11 mouse cellular contexts compared by ENCODE assay signal in the genomic region with DNA sequence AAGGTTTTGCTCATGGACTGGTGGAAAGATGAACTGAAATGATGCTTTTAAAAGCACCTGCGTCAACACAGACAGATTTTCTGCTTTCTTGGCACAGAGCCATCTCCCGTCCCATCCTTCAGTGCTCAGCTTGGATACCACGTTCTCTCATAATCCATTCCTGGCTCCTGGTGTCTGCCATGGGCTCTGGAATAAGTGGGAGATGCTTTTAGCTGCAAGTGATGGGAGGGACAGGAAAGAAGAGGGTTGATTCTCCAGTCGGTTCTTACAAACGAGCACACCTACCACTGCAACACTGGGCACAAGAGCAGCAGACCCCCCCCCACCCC. TPM values are rescaled to one million over a fixed set of nuclear protein-coding genes. Genes with fewer than 3 reads are reported as not detected.
DNase-seq lines count a peak whose midpoint lies in the region; ATAC-seq and TF ChIP-seq lines count a peak whose summit lies in the region.
"Had no signal": no experiment of that assay in that cellular context is flagged by ENCODE, and none has a peak within 500 bp of the region (broad histone marks: within the 10 kb centered on the region; RNA-seq: fewer than 3 reads in every experiment).

No protein-coding gene starts in this region.

- H3K4me3 ChIP-seq in forebrain, embryonic 13.5 days, result no peak overlapping the region
- H3K4me3 ChIP-seq in forebrain, embryonic 10.5 days, result no peak overlapping the region
- H3K4me3 ChIP-seq in lung, embryonic 14.5 days (ENCODE audit: low read depth, low read length), result no peak overlapping the region
- no peak overlapping the region for H3K4me3 ChIP-seq in lung, adult 2 months (replicated peaks; ENCODE audit: extremely low read depth, low read depth, low read length)
- H3K4me3 ChIP-seq in forebrain, embryonic 14.5 days (ENCODE audit: low read depth, low read length), result no peak overlapping the region
- H3K4me3 ChIP-seq in intestine, postnatal 0 days (ENCODE audit: low read depth, low read length), result no peak overlapping the region
- H3K4me3 ChIP-seq: intestine, embryonic 15.5 days; limb, embryonic 12.5 days had no signal

- peaks cover 16% of the 10 kb centered on the region for H3K4me1 ChIP-seq in forebrain, embryonic 13.5 days
- H3K4me1 ChIP-seq in forebrain, embryonic 10.5 days, result no peaks in the 10 kb centered on the region
- H3K4me1 ChIP-seq in lung, embryonic 14.5 days (ENCODE audit: insufficient read depth), result no peaks in the 10 kb centered on the region
- no peaks in the 10 kb centered on the region for H3K4me1 ChIP-seq in lung, adult 2 months (ENCODE audit: control insufficient read depth, insufficient read depth, low read length)
- H3K4me1 ChIP-seq in forebrain, embryonic 14.5 days (ENCODE audit: control insufficient read depth, insufficient read depth, low read length), result peaks cover 14% of the 10 kb centered on the region
- H3K4me1 ChIP-seq in intestine, postnatal 0 days (replicated peaks; ENCODE audit: control insufficient read depth, insufficient read depth, low read length), result no peaks in the 10 kb centered on the region

- no peak overlapping the region for H3K4me2 ChIP-seq in forebrain, embryonic 13.5 days
- no peak overlapping the region for H3K4me2 ChIP-seq in lung, embryonic 14.5 days
- H3K4me2 ChIP-seq in forebrain, embryonic 14.5 days (ENCODE audit: low read length), result no peak overlapping the region
- H3K4me2 ChIP-seq in intestine, postnatal 0 days (replicated peaks; ENCODE audit: low read depth), result no peak overlapping the region
- H3K4me2 ChIP-seq: intestine, embryonic 15.5 days; limb, embryonic 12.5 days had no signal

- no peak overlapping the region for H3K9ac ChIP-seq in forebrain, embryonic 13.5 days
- H3K9ac ChIP-seq in lung, embryonic 14.5 days, result no peak overlapping the region
- no peak overlapping the region for H3K9ac ChIP-seq in forebrain, embryonic 14.5 days (ENCODE audit: low read length)
- no peak overlapping the region for H3K9ac ChIP-seq in intestine, postnatal 0 days (ENCODE audit: low read depth, low read length)
- H3K9ac ChIP-seq: intestine, embryonic 15.5 days; limb, embryonic 12.5 days had no signal

- no peak for DNase-seq in forebrain, embryonic 10.5 days (ENCODE audit: extremely low spot score, low spot score)
- DNase-seq in lung, embryonic 14.5 days, result peak; percentile 20
- DNase-seq in lung, adult 2 months, result no peak
- DNase-seq in forebrain, embryonic 14.5 days (ENCODE audit: low spot score), result peak; percentile 66
- peak; percentile 32 for DNase-seq in right cerebral cortex, adult 18-20 months
- no peak for DNase-seq in urinary bladder, postnatal 36 days (ENCODE audit: low spot score in 2 of 2)
- DNase-seq: cerebellum, adult 18-20 months had no signal

- no peaks in the 10 kb centered on the region for H3K27me3 ChIP-seq in forebrain, embryonic 13.5 days
- no peaks in the 10 kb centered on the region for H3K27me3 ChIP-seq in forebrain, embryonic 10.5 days (ENCODE audit: poor library complexity, severe bottlenecking)
- H3K27me3 ChIP-seq in lung, embryonic 14.5 days (ENCODE audit: insufficient read depth, low read length), result no peaks in the 10 kb centered on the region
- no peaks in the 10 kb centered on the region for H3K27me3 ChIP-seq in forebrain, embryonic 14.5 days (replicated peaks; ENCODE audit: control insufficient read depth, insufficient read depth, low read length)
- H3K27me3 ChIP-seq in intestine, postnatal 0 days (replicated peaks; ENCODE audit: control insufficient read depth, insufficient read depth, low read length), result no peaks in the 10 kb centered on the region
- H3K27me3 ChIP-seq: intestine, embryonic 15.5 days; limb, embryonic 12.5 days had no signal

- H3K27ac ChIP-seq in forebrain, embryonic 13.5 days, result peak overlapping the region; percentile 72
- H3K27ac ChIP-seq in forebrain, embryonic 10.5 days, result no peak overlapping the region
- no peak overlapping the region for H3K27ac ChIP-seq in lung, embryonic 14.5 days (ENCODE audit: low read depth)
- H3K27ac ChIP-seq in forebrain, embryonic 14.5 days (ENCODE audit: low read depth, low read length), result peak overlapping the region; percentile 59; the same call in 1 of the 2 replicates
- no peak overlapping the region for H3K27ac ChIP-seq in intestine, postnatal 0 days (ENCODE audit: low read depth, low read length)
- H3K27ac ChIP-seq: intestine, embryonic 15.5 days; limb, embryonic 12.5 days had no signal

- no peaks in the 10 kb centered on the region for H3K9me3 ChIP-seq in forebrain, embryonic 13.5 days (replicated peaks)
- no peaks in the 10 kb centered on the region; the same call in 1 of the 2 replicates for H3K9me3 ChIP-seq in forebrain, embryonic 10.5 days
- no peaks in the 10 kb centered on the region for H3K9me3 ChIP-seq in lung, embryonic 14.5 days (ENCODE audit: low read depth, low read length)
- no peaks in the 10 kb centered on the region for H3K9me3 ChIP-seq in forebrain, embryonic 14.5 days (replicated peaks; ENCODE audit: control insufficient read depth, low read length)
- H3K9me3 ChIP-seq in intestine, postnatal 0 days (ENCODE audit: control insufficient read depth), result no peaks in the 10 kb centered on the region
- H3K9me3 ChIP-seq: intestine, embryonic 15.5 days had no signal

- 38% methylated on average over 5 of the region's 5 CpGs for WGBS in forebrain, embryonic 13.5 days
- WGBS in forebrain, embryonic 10.5 days, result 78% methylated on average over 5 of the region's 5 CpGs
- WGBS in lung, embryonic 14.5 days, result 29% methylated on average over 5 of the region's 5 CpGs
- WGBS in lung, adult 2 months, result 32% methylated on average over 5 of the region's 5 CpGs
- WGBS in forebrain, embryonic 14.5 days, result 37% methylated on average over 5 of the region's 5 CpGs
- WGBS in intestine, postnatal 0 days, result 38% methylated on average over 5 of the region's 5 CpGs

- no peak; the same call in 1 of the 2 replicates for ATAC-seq in forebrain, embryonic 13.5 days
- ATAC-seq in lung, embryonic 14.5 days (ENCODE audit: insufficient read depth), result no peak
- ATAC-seq in forebrain, embryonic 14.5 days, result 0 out of 2 replicates have a peak, but pooled peaks have one; percentile 40
- ATAC-seq in intestine, postnatal 0 days, result no peak

- no peaks in the 10 kb centered on the region for H3K36me3 ChIP-seq in forebrain, embryonic 13.5 days (ENCODE audit: poor library complexity, severe bottlenecking)
- no peaks in the 10 kb centered on the region for H3K36me3 ChIP-seq in forebrain, embryonic 10.5 days (replicated peaks)
- H3K36me3 ChIP-seq in lung, embryonic 14.5 days (ENCODE audit: insufficient read depth), result no peaks in the 10 kb centered on the region
- no peaks in the 10 kb centered on the region for H3K36me3 ChIP-seq in forebrain, embryonic 14.5 days (ENCODE audit: control insufficient read depth, insufficient read depth, low read length)
- H3K36me3 ChIP-seq in intestine, postnatal 0 days (ENCODE audit: control insufficient read depth, insufficient read depth), result no peaks in the 10 kb centered on the region
- H3K36me3 ChIP-seq: intestine, embryonic 15.5 days; limb, embryonic 12.5 days had no signal

- no peak for TF ChIP-seq POLR2A in lung, adult 2 months (IDR thresholded peaks at IDR 0.05; ENCODE audit: borderline replicate concordance, extremely low read depth, low read depth, low read length)

- no peak for TF ChIP-seq CTCF in lung, embryonic 14.5 days (IDR thresholded peaks at IDR 0.05; ENCODE audit: low read depth)
- TF ChIP-seq CTCF in lung, adult 2 months (IDR thresholded peaks at IDR 0.05; ENCODE audit: insufficient read depth, low read length), result no peak
- no peak for TF ChIP-seq CTCF in intestine, postnatal 0 days (IDR thresholded peaks at IDR 0.05; ENCODE audit: low read depth)

RNA-seq across cellular contexts. Expression of gene Cmpk2, which starts 56.7 kb away (rescaled TPM):
- polyA plus RNA-seq in forebrain, embryonic 13.5 days (2015; fragmentation: Nextera tagmentation; extraction: Ambion mirVana), result 5.9 and 6.4 TPM in 2 replicates
- 4.2 and 4.4 TPM in 2 replicates for polyA plus RNA-seq in forebrain, embryonic 10.5 days (2016; fragmentation: Nextera tagmentation; extraction: Ambion mirVana)
- polyA plus RNA-seq in lung, embryonic 14.5 days (2014; fragmentation: Nextera tagmentation; extraction: Ambion mirVana), result 5.8 and 6.8 TPM in 2 replicates
- 9.8 and 10.7 TPM in 2 replicates for polyA plus RNA-seq in lung, adult 2 months (2012; rRNA removed)
- 11.7 and 11.8 TPM in 2 replicates for polyA plus RNA-seq in forebrain, embryonic 14.5 days (2014; fragmentation: Nextera tagmentation; extraction: Ambion mirVana)
- 14.2 and 15.0 TPM in 2 replicates for polyA plus RNA-seq in intestine, postnatal 0 days (2015; fragmentation: Nextera tagmentation; extraction: Ambion mirVana)

Comparison
In these comparisons a context has a peak if more than half of its experiments do, and no peak if none do; other contexts are left out.
1. H3K27ac ChIP-seq: peak in forebrain, embryonic 13.5 days (single experiment) and forebrain, embryonic 14.5 days (single experiment); none in forebrain, embryonic 10.5 days (single experiment), lung, embryonic 14.5 days (single experiment) and intestine, postnatal 0 days (single experiment).
2. DNase-seq: peak in lung, embryonic 14.5 days (single experiment), forebrain, embryonic 14.5 days (single experiment) and right cerebral cortex, adult 18-20 months (single experiment); none in forebrain, embryonic 10.5 days (single experiment), lung, adult 2 months (single experiment) and urinary bladder, postnatal 36 days (0 of 2).